Mouse (Mus musculus): ENCODE data around the gene Fam199x. TPM values are rescaled to one million over a fixed set of nuclear protein-coding genes. Genes with fewer than 3 reads are reported as not detected.

Fam199x gene
- polyA plus RNA-seq, 1 experiment from 2014 or later: 16.1 TPM

GRCm38 (mm10) chrX:137104531-137104930, 55.1 kb downstream of the Fam199x start:
- H3K36me3 ChIP-seq: no peaks in the 10 kb centered on the region
- H3K4me3 ChIP-seq: no peak overlapping the region
- no peaks in the 10 kb centered on the region for H3K4me1 ChIP-seq
- no peak overlapping the region for H3K27ac ChIP-seq
- peaks cover 71% of the 10 kb centered on the region for H3K27me3 ChIP-seq (ENCODE audit: low read depth, poor library complexity, severe bottlenecking)
- peak; percentile 41 for DNase-seq (ENCODE audit: low spot score)
- 13% methylated on average over 25 of the region's 25 CpGs for WGBS
- no peaks in the 10 kb centered on the region for H3K9me3 ChIP-seq (replicated peaks)

GRCm38 (mm10) chrX:137106498-137106897, 57.1 kb downstream of the Fam199x start:
- WGBS: 6% methylated on average over 12 of the region's 13 CpGs
- DNase-seq (ENCODE audit: low spot score): no peak
- H3K9me3 ChIP-seq (replicated peaks): no peaks in the 10 kb centered on the region
- H3K4me3 ChIP-seq: no peak overlapping the region
- H3K4me1 ChIP-seq: no peaks in the 10 kb centered on the region
- no peaks in the 10 kb centered on the region for H3K36me3 ChIP-seq
- peaks cover 52% of the 10 kb centered on the region for H3K27me3 ChIP-seq (ENCODE audit: low read depth, poor library complexity, severe bottlenecking)
- no peak overlapping the region for H3K27ac ChIP-seq

GRCm38 (mm10) chrX:137118097-137118746, 68.8 kb downstream of the Fam199x start:
- 10% methylated on average over 38 of the region's 40 CpGs for whole genome bisulfite sequencing
- H3K36me3 ChIP-seq: no peaks in the 10 kb centered on the region
- H3K4me1 ChIP-seq: 0 out of 2 replicates have a peak, but pooled peaks cover 3% of the 10 kb centered on the region
- H3K27me3 ChIP-seq (ENCODE audit: low read depth, poor library complexity, severe bottlenecking): peaks cover 96% of the 10 kb centered on the region
- peak overlapping the region; percentile 32 for H3K4me3 ChIP-seq
- H3K27ac ChIP-seq: no peak overlapping the region
- DNase-seq (ENCODE audit: low spot score): peak; percentile 83
- H3K9me3 ChIP-seq (replicated peaks): no peaks in the 10 kb centered on the region

- Histone ChIP-seq H3K27ac (no peak overlapping the region), H3K4me1 (0 out of 2 replicates have a peak, but pooled peaks cover 3% of the 10 kb centered on the region), H3K9me3 (replicated peaks) (no peaks in the 10 kb centered on the region), H3K36me3 (no peaks in the 10 kb centered on the region), H3K27me3 (ENCODE audit: low read depth, poor library complexity, severe bottlenecking) (peaks cover 96% of the 10 kb centered on the region), H3K4me3 (peak overlapping the region; percentile 25; the same call in 1 of the 2 replicates)
- peak; percentile 46 for DNase-seq (ENCODE audit: low spot score)
- 13% methylated on average over 52 of the region's 52 CpGs for WGBS
These were observed 70.5 kb downstream of the Fam199x start for GRCm38 (mm10) chrX:137119675-137120423.

- peak; percentile 35 for DNase-seq (ENCODE audit: low spot score)
These were observed 72.3 kb downstream of the Fam199x start, which contains the start of gene Esx1 for GRCm38 (mm10) chrX:137121718-137122117. Esx1 (minus strand) TSS chrX:137122083.

GRCm38 (mm10) chrX:137127542-137127941, 78.1 kb downstream of the Fam199x start:
- H3K27me3 ChIP-seq (ENCODE audit: low read depth, poor library complexity, severe bottlenecking): peaks cover 73% of the 10 kb centered on the region
- 10% methylated on average over 17 of the region's 17 CpGs for WGBS
- no peaks in the 10 kb centered on the region for H3K4me1 ChIP-seq
- no peak overlapping the region for H3K27ac ChIP-seq
- no peak overlapping the region for H3K4me3 ChIP-seq
- no peaks in the 10 kb centered on the region for H3K36me3 ChIP-seq
- H3K9me3 ChIP-seq (replicated peaks): no peaks in the 10 kb centered on the region
- no peak for DNase-seq (ENCODE audit: low spot score)

More at GRCm38 (mm10) chrX:137121718-137122117, 72.3 kb downstream of the Fam199x start, which contains the start of gene Esx1:
- Histone ChIP-seq H3K9me3 (replicated peaks) (no peaks in the 10 kb centered on the region), H3K27me3 (ENCODE audit: low read depth, poor library complexity, severe bottlenecking) (peaks cover 93% of the 10 kb centered on the region), H3K4me3 (peak within 1 kb of the TSS; percentile 35), H3K4me1 (0 out of 2 replicates have a peak, but pooled peaks cover 3% of the 10 kb centered on the region), H3K27ac (no peak within 1 kb of the TSS), H3K36me3 (no peaks in the 10 kb centered on the region)
- 9% methylated on average over 21 of the region's 21 CpGs for WGBS

Other genes starting within 250 kb of the Fam199x start
- 2.6 and 3.8 TPM in 2 replicates for gene Plp1, start 226.9 kb upstream of the Fam199x start, polyA plus RNA-seq (2016; fragmentation: Nextera tagmentation; extraction: Ambion mirVana)
- 0.09 and 0.14 TPM in 2 replicates for gene Rab9b, start 180.8 kb upstream of the Fam199x start, polyA plus RNA-seq (2016; fragmentation: Nextera tagmentation; extraction: Ambion mirVana)
- not detected in 2 replicates for gene H2bfm, start 122.3 kb upstream of the Fam199x start, polyA plus RNA-seq (2016; fragmentation: Nextera tagmentation; extraction: Ambion mirVana)
- 25.1 and 49.5 TPM in 2 replicates for gene Tmsb15b2, start 74.1 kb upstream of the Fam199x start, polyA plus RNA-seq (2016; fragmentation: Nextera tagmentation; extraction: Ambion mirVana)
- gene Tmsb15l, start 72.7 kb upstream of the Fam199x start, polyA plus RNA-seq (2016; fragmentation: Nextera tagmentation; extraction: Ambion mirVana): 3.3 and 5.0 TPM in 2 replicates
- 13.5 and 19.8 TPM in 2 replicates for gene Tmsb15b1, start 72.7 kb upstream of the Fam199x start, polyA plus RNA-seq (2016; fragmentation: Nextera tagmentation; extraction: Ambion mirVana)
- 15.8 and 32.4 TPM in 2 replicates for gene Zcchc18, start 56.4 kb upstream of the Fam199x start, polyA plus RNA-seq (2016; fragmentation: Nextera tagmentation; extraction: Ambion mirVana)
- gene Slc25a53, start 11.3 kb upstream of the Fam199x start, polyA plus RNA-seq (2016; fragmentation: Nextera tagmentation; extraction: Ambion mirVana): 12.9 and 13.7 TPM in 2 replicates
- gene Esx1, start 72.5 kb downstream of the Fam199x start, polyA plus RNA-seq (2016; fragmentation: Nextera tagmentation; extraction: Ambion mirVana): not detected in 2 replicates

Measured in limb, embryonic 10.5 days (tissue).